Mouse (Mus musculus) olfactory bulb, adult 2 months (tissue): ENCODE results near the gene Dhx34.

Experiments used
- CTCF ChIP-seq: fragments of 200-500 bp; IDR thresholded peaks from 2 replicates; pipeline ENCODE4 v1.5.1; 2012; ENCODE audit warnings: low read depth, mild to moderate bottlenecking, low read length, moderate library complexity; ENCODE audit not compliant: insufficient read depth
- POLR2A ChIP-seq: fragments of 200-500 bp; IDR thresholded peaks from 2 replicates; pipeline ENCODE4 v1.6.1; 2012; ENCODE audit warnings: mild to moderate bottlenecking, low read depth, low read length, moderate library complexity; ENCODE audit not compliant: insufficient read depth

DNA sequence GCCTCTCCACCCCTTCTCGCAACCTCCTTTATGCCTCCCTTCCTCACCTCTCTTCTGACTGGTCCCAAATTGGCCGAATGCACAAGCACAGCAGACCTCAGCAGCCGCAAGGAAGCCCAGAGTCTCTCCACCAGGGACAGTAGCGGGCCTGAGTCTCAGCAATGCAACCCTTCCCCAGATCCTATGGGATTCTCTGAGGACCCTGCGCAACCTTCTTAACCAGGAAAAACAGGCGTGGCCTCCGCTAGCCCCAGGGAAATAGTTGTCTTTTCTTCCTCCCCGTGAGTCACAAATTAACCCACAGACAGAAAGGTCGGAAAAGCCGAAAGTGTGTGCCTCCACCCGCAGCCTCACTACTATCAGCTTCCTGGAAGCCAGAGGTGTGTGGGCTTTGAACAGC lies 19.9 kb upstream of the Dhx34 start:
- no peak for TF ChIP-seq CTCF
- no peak for TF ChIP-seq POLR2A
